8 mouse cellular contexts compared by ENCODE assay signal in genomic region chr12:91766338-91767107, GRCm38 (mm10). TPM values are rescaled to one million over a fixed set of nuclear protein-coding genes. Genes with fewer than 3 reads are reported as not detected.
A peak's percentile ranks its signal among the peaks of the same experiment; 100 is the strongest.
DNase-seq lines count a peak whose midpoint lies in the region; ATAC-seq and TF ChIP-seq lines count a peak whose summit lies in the region.

No protein-coding gene starts in this region.

- no peak for TF ChIP-seq EP300 in liver, postnatal 0 days (IDR thresholded peaks at IDR 0.05; ENCODE audit: low read depth)

- no peak overlapping the region for H3K9ac ChIP-seq in kidney, embryonic 15.5 days
- H3K9ac ChIP-seq in liver, postnatal 0 days (replicated peaks): no peak overlapping the region

- peak; percentile 4 for DNase-seq in kidney, adult 11 months
- DNase-seq in embryo, embryonic 10 days (ENCODE audit: low spot score): peak; percentile 70
- DNase-seq in heart, embryonic 10.5 days (ENCODE audit: low spot score): peak; percentile 89
- DNase-seq in kidney, adult 2 months: peak; percentile 60
- DNase-seq in liver, postnatal 0 days: peak; percentile 64
- peak; percentile 76 for DNase-seq in thymus, postnatal 0 days (ENCODE audit: low spot score)

- TF ChIP-seq CTCF in kidney, adult 2 months (conservative IDR thresholded peaks at IDR 0.05; ENCODE audit: insufficient read depth, insufficient read length, low read depth, low read length): no peak
- TF ChIP-seq CTCF in liver, postnatal 0 days (IDR thresholded peaks at IDR 0.05; ENCODE audit: low read depth): no peak

- no peak for TF ChIP-seq POLR2A in kidney, adult 2 months (IDR thresholded peaks at IDR 0.05; ENCODE audit: low read depth, low read length)
- TF ChIP-seq POLR2A in myocyte (IDR thresholded peaks at IDR 0.05; ENCODE audit: insufficient read length, low read depth): no peak

- H3K79me2 ChIP-seq in myocyte (ENCODE audit: control insufficient read depth, insufficient read depth): peaks cover 27% of the 10 kb centered on the region

- ATAC-seq in kidney, embryonic 15.5 days (replicated peaks; ENCODE audit: low FRiP score): no peak
- ATAC-seq in liver, postnatal 0 days: peak; percentile 75

- no peaks in the 10 kb centered on the region for H3K27me3 ChIP-seq in kidney, embryonic 15.5 days
- peaks cover 49% of the 10 kb centered on the region for H3K27me3 ChIP-seq in heart, embryonic 10.5 days (ENCODE audit: insufficient read depth, poor library complexity, severe bottlenecking)
- H3K27me3 ChIP-seq in kidney, adult 2 months (replicated peaks; ENCODE audit: control insufficient read depth, insufficient read depth, low read length): no peaks in the 10 kb centered on the region
- H3K27me3 ChIP-seq in liver, postnatal 0 days (ENCODE audit: insufficient read depth, low read length): no peaks in the 10 kb centered on the region
- H3K27me3 ChIP-seq in myocyte (ENCODE audit: control insufficient read depth, insufficient read depth, insufficient read length): no peaks in the 10 kb centered on the region

- no peak overlapping the region for H3ac ChIP-seq in myocyte (ENCODE audit: control insufficient read depth, insufficient read length)

- H3K4me1 ChIP-seq in kidney, embryonic 15.5 days: peaks cover 29% of the 10 kb centered on the region
- peaks cover 37% of the 10 kb centered on the region for H3K4me1 ChIP-seq in heart, embryonic 10.5 days
- peaks cover 11% of the 10 kb centered on the region for H3K4me1 ChIP-seq in kidney, adult 2 months (ENCODE audit: control insufficient read depth, insufficient read depth, low read length)
- H3K4me1 ChIP-seq in liver, postnatal 0 days (ENCODE audit: insufficient read depth): peaks cover 28% of the 10 kb centered on the region

- no peaks in the 10 kb centered on the region for H3K9me3 ChIP-seq in kidney, embryonic 15.5 days (replicated peaks)
- no peaks in the 10 kb centered on the region for H3K9me3 ChIP-seq in heart, embryonic 10.5 days
- H3K9me3 ChIP-seq in liver, postnatal 0 days (ENCODE audit: low read length): no peaks in the 10 kb centered on the region

- no peak overlapping the region for H3K4me2 ChIP-seq in kidney, embryonic 15.5 days
- peak overlapping the region; percentile 66 for H3K4me2 ChIP-seq in liver, postnatal 0 days (ENCODE audit: low read depth, low read length)
- peak overlapping the region; percentile 34 for H3K4me2 ChIP-seq in myocyte (ENCODE audit: low read depth)

- 52% methylated on average over 14 of the region's 14 CpGs for WGBS in kidney, embryonic 15.5 days
- 44% methylated on average over 14 of the region's 14 CpGs for WGBS in heart, embryonic 10.5 days
- 44% methylated on average over 14 of the region's 14 CpGs for WGBS in kidney, adult 2 months
- WGBS in liver, postnatal 0 days (ENCODE audit: insufficient replicate concordance): 31% methylated on average over 14 of the region's 14 CpGs

- no peaks in the 10 kb centered on the region for H3K36me3 ChIP-seq in kidney, embryonic 15.5 days
- no peaks in the 10 kb centered on the region for H3K36me3 ChIP-seq in heart, embryonic 10.5 days
- no peaks in the 10 kb centered on the region for H3K36me3 ChIP-seq in kidney, adult 2 months (ENCODE audit: control insufficient read depth, insufficient read depth, low read length)
- no peaks in the 10 kb centered on the region for H3K36me3 ChIP-seq in liver, postnatal 0 days (replicated peaks; ENCODE audit: insufficient read depth, low read length)
- no peaks in the 10 kb centered on the region for H3K36me3 ChIP-seq in myocyte (ENCODE audit: control insufficient read depth, insufficient read depth)

- no peak overlapping the region for H3K27ac ChIP-seq in kidney, embryonic 15.5 days
- H3K27ac ChIP-seq in heart, embryonic 10.5 days: no peak overlapping the region
- peak overlapping the region; percentile 43; the same call in 1 of the 2 replicates for H3K27ac ChIP-seq in kidney, adult 2 months (ENCODE audit: insufficient read depth, low read depth, low read length)
- peak overlapping the region; percentile 71 for H3K27ac ChIP-seq in liver, postnatal 0 days (ENCODE audit: low read depth)

- no peak overlapping the region for H3K4me3 ChIP-seq in kidney, embryonic 15.5 days (replicated peaks)
- H3K4me3 ChIP-seq in heart, embryonic 10.5 days: peak overlapping the region; percentile 9; the same call in 1 of the 2 replicates
- peak overlapping the region; percentile 13 for H3K4me3 ChIP-seq in kidney, adult 2 months (ENCODE audit: insufficient read depth, low read depth, low read length)
- H3K4me3 ChIP-seq in liver, postnatal 0 days (ENCODE audit: low read depth, low read length): peak overlapping the region; percentile 40
- H3K4me3 ChIP-seq in myocyte: no peak overlapping the region

TF ChIP-seq in myocyte, 11 proteins besides CTCF, POLR2A, EP300 and RAD21:
- no peak for TF ChIP-seq E2F4 (IDR thresholded peaks at IDR 0.05; ENCODE audit: insufficient read depth)
- no peak for TF ChIP-seq MYOD1 (IDR thresholded peaks at IDR 0.05; ENCODE audit: control insufficient read depth in 1 of 3, insufficient read length in 2 of 3, low read depth in 2 of 3)
- TF ChIP-seq MYOG (IDR thresholded peaks at IDR 0.05; ENCODE audit: control insufficient read depth in 1 of 3, insufficient read depth in 1 of 3, insufficient read length in 2 of 3, low read depth in 2 of 3): no peak
- TF ChIP-seq CEBPB (IDR thresholded peaks at IDR 0.05; ENCODE audit: insufficient read depth, poor library complexity, severe bottlenecking): no peak

RNA-seq across cellular contexts. Expression of gene Ston2, which starts 21.7 kb away (rescaled TPM):
- polyA plus RNA-seq in kidney, embryonic 15.5 days (2015; fragmentation: Nextera tagmentation; extraction: Ambion mirVana): 11.2 and 12.4 TPM in 2 replicates
- 4.8 and 8.6 TPM in 2 replicates for polyA plus RNA-seq in heart, embryonic 10.5 days (2016; fragmentation: Nextera tagmentation; extraction: Ambion mirVana)
- polyA plus RNA-seq in kidney, adult 2 months (2012; rRNA removed): 23.3 and 42.8 TPM in 2 replicates
- polyA plus RNA-seq in liver, postnatal 0 days (2015; fragmentation: Nextera tagmentation; extraction: Ambion mirVana): 5.5 and 5.6 TPM in 2 replicates
- polyA plus RNA-seq in myocyte (2012; fragmentation: generic; extraction: Trizol): 12.3 TPM
- 7.6 and 7.9 TPM in 2 replicates for polyA plus RNA-seq in thymus, postnatal 0 days (2015; fragmentation: Nextera tagmentation; extraction: Ambion mirVana)

Comparison
In these comparisons a context has a peak if more than half of its experiments do, and no peak if none do; other contexts are left out.
1. H3K27ac ChIP-seq: peak in kidney, adult 2 months (single experiment) and liver, postnatal 0 days (single experiment); none in kidney, embryonic 15.5 days (single experiment) and heart, embryonic 10.5 days (single experiment).
2. H3K4me3 ChIP-seq: peak in heart, embryonic 10.5 days (single experiment), kidney, adult 2 months (single experiment) and liver, postnatal 0 days (single experiment); none in kidney, embryonic 15.5 days (single experiment) and myocyte (single experiment).
3. DNase-seq: peak in every context shown above with its lines; median percentile 89 in heart, embryonic 10.5 days; 76 in thymus, postnatal 0 days; 70 in embryo, embryonic 10 days; 64 in liver, postnatal 0 days; 60 in kidney, adult 2 months; 4 in kidney, adult 11 months.